Mouse (Mus musculus) bone marrow macrophage, adult 2 months (primary cell): Measurements from ENCODE around the gene Arhgef40. TPM values are rescaled to one million over a fixed set of nuclear protein-coding genes. Genes with fewer than 3 reads are reported as not detected.

Experiments
- H3K27ac ChIP-seq: 2 replicates; pipeline ENCODE4 v1.5.1; 2012; ENCODE audit warnings: low read depth, low read length; ENCODE audit not compliant: insufficient read depth
- H3K4me1 ChIP-seq: 2 replicates; pipeline ENCODE4 v1.6.1; 2012; ENCODE audit warnings: low read length; ENCODE audit not compliant: control insufficient read depth, insufficient read depth
- H3K4me3 ChIP-seq: 2 replicates; pipeline ENCODE4 v1.5.1; 2012; ENCODE audit warnings: mild to moderate bottlenecking, low read length, moderate library complexity; ENCODE audit not compliant: insufficient read depth
- CTCF ChIP-seq: IDR thresholded peaks from 2 replicates; pipeline ENCODE4 v1.5.1; 2012; ENCODE audit warnings: low read depth, mild to moderate bottlenecking, low read length, moderate library complexity
- POLR2A ChIP-seq: IDR thresholded peaks from 2 replicates; pipeline ENCODE4 v1.6.1; 2012; ENCODE audit warnings: mild to moderate bottlenecking, low read depth, low read length, borderline replicate concordance
- polyA plus RNA-seq: library from polyadenylated mRNA; stranded (reverse); fragments of >200 nt; gene quantifications from 2 replicates; pipeline ENCODE4 v1.2.4, GENCODE M21; 2012; ENCODE audit not compliant: missing spikeins, insufficient read depth, insufficient read length

Arhgef40 gene
- polyA plus RNA-seq, 1 experiment = 4.3 TPM

DNA sequence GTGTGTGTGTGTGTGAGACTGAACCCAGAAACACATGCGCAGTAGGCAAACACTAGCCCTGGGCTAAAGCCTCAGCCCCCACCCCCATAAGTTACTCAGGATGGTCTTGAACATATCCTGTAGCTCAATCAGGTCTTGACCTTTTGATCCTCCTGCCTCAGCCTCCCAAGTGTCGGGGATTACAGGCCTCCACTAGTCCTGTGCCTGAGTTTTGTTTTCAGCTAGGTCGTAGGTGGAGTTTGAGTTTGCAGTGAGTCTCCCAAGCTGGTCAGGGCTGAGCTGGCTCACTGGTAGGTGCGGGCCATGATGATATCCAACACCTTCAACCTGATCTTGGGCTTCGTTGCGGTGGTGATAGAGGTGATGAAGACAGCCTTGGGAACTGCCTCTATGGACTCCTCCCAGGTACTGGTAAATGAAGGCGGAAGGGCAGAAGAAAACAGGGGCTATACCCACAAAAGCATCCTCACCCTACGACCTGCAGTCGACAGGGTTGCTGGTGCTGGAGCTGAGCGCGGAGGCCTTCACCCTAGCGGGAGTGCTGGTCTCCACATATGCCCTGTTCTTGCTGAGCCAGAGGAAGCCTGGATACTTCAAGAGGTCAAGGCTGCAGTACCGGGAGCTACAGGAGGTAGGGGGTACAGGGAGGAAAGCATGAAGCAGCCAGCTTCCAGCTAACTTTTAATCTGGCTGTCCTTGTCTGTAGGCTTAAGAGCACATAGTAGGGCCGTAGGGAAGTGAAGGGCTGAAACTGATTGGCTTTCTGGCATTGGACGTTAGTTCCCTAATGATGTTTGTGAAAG lies 33.9 kb downstream of the Arhgef40 start:
- Histone ChIP-seq H3K4me3 (peak overlapping the region; percentile 85), H3K4me1 (peaks cover 43% of the 10 kb centered on the region), H3K27ac (no peak overlapping the region; the same call in 1 of the 2 replicates)
- 0 out of 2 replicates have a peak, but pooled peaks have one; percentile 2 for TF ChIP-seq POLR2A
- TF ChIP-seq CTCF = no peak

DNA sequence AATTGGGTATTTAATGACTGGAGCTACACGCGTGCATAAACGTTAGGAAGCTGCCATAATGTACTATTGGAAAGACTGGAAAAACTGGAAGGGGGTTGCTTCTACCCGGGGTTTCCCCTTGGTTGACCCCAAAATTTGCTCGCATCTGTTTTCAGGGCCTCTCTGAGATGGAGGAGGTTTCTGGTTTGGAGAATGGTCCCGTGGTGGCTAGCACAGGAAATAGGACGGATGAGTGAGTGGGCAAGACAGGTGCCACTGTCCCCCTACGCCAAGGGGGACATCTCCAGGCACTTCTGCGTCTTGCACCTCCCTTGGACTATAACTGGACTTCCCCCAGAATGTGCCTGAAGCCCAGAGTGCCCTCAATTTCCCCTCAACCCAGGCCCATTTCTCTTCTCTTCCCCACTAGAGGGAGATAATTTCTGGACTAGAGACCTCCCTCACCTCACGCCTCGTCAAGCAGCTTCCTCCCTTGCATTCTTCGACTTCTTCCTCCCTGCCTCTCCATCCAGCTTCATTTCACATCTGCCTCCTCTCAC lies 34.6 kb downstream of the Arhgef40 start:
- TF ChIP-seq POLR2A = no peak
- peak; percentile 31; the same call in 1 of the 2 replicates for TF ChIP-seq CTCF
- peaks cover 46% of the 10 kb centered on the region for H3K4me1 ChIP-seq

DNA sequence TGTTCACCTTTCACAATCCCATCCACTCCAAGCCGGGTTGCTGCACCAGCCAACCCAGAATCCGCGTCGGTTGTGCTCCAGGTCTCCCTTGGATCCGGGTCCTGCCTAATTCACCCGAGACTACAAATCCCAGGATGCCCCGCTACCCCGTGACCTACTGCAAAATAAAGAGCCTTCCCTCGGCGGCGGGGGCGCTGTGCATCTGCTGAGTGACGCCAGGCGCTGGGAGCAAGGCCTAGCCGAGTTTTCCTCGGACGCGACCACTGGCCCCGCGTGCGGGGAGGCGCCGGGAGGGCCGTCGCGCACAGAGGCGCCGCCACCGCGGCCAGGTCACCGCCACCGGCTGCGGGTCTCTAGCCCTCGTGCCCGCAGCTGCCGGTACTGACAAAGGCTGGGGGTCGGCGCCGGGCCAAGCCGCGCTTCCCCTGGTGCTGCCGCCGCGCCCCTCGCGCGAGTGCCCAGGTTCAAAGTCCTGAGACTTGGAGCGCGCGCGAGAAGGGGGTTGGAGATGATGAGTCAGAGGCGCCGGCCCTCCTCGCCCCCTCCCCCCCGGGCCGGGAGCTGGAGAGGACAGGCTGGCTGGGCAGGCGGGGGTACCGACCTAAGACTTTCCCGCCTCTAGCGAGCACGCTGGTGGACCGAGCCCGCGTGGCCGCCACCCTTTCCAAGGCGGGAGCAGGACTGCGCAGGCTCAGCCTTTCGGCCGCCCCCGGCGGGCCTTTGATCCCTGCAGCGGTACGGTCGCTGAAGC lies 35.2 kb downstream of the Arhgef40 start:
- Histone ChIP-seq H3K4me1 (peaks cover 46% of the 10 kb centered on the region), H3K4me3 (peak overlapping the region; percentile 85), H3K27ac (peak overlapping the region; percentile 93)
- TF ChIP-seq POLR2A (no peak), CTCF (no peak)

More for the DNA sequence above, 34.6 kb downstream of the Arhgef40 start:
- peak overlapping the region; percentile 84 for H3K27ac ChIP-seq
- peak overlapping the region; percentile 85 for H3K4me3 ChIP-seq

DNA sequence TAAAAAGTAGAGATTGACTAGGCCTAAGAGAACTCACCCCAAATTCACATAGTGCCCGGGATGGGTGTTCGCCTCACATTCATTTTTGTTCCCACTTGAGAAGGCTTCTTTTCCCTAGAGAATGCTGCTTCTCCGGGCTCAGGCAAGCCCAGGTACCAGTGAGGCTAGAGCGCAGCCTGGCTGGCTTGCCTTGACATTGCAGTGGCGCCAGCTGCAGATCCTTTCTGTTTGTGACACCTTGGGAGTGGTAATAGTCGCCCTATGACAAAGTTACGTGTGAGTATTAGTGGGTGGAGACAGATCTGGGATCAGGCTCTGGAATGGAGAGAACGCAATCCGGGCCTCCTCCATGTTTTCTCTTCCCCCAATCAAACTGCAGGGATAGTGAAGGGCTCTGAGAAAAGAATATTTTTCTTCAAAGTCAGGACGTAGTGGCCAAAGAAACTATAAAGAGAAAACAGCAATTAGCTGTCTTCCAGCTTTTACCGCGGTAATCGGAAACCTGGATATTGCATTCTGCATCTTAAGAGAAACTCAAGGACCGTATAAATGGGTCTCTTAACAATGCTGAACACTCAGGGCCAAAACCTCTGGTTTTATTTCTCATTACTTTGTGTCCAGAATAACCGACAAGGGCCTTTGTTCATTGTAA lies 36.1 kb downstream of the Arhgef40 start, which contains the start of gene Zfp219:
Gene Zfp219 (minus strand): TSS at position 248 of the 652 bp plus-strand sequence.
- H3K27ac ChIP-seq = peak within 1 kb of the TSS; percentile 93
- TF ChIP-seq CTCF (peak; percentile 20), POLR2A (no peak)
- peaks cover 43% of the 10 kb centered on the region for H3K4me1 ChIP-seq
- peak within 1 kb of the TSS; percentile 85 for H3K4me3 ChIP-seq

DNA sequence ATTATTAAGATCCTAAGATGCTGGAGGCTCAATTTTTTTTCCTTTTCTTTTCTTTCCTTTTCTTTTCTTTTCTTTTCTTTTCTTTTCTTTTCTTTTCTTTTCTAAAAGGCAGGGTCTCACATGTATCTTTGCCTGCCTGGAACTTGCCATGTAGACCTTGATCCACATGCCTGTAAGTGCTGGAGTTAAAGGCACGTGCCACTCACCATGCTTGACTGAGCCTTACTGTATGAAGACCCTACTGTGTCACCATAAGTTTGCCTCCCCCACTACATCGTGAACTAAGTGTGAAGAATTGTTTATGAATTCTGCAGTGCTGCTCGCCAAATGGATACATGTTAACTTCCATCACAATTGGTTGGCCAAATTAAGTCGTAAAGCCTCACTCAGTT lies 36.6 kb downstream of the Arhgef40 start:
- Histone ChIP-seq H3K4me1 (peaks cover 38% of the 10 kb centered on the region), H3K4me3 (no peak overlapping the region), H3K27ac (no peak overlapping the region)
- TF ChIP-seq CTCF (no peak), POLR2A (no peak)

DNA sequence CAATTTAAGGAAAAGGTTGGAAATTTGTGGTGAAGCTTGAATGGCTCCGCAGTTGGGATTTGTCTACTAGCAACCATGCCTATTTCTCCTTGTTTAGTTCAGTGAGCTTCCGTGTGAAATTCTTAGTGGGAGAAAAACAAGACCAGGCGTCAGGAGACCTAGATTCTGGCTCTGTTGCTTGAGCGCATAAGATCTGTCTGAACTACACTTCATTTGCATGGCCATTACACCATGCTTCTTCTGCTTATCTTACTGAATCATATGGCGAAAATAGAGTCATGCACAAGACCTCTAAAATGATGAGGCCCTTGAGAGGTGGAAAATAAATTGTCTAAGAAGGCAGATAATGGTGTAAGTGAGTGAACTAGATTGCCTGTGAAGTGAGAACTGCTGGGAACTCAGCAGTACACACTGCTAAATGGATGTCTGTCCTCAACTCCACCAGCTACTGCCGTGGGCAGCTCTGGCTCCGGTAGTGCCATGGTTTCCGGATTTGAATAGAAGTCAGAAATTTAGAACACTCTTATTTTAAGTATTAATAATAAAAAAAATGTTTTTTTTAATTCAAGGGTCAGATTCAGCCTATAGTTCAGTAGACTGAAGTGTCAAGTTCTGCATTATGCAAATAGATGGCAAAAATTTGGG lies 37.2 kb downstream of the Arhgef40 start:
- Histone ChIP-seq H3K4me3 (no peak overlapping the region), H3K27ac (no peak overlapping the region), H3K4me1 (peaks cover 32% of the 10 kb centered on the region)
- TF ChIP-seq POLR2A = no peak
- TF ChIP-seq CTCF = no peak

DNA sequence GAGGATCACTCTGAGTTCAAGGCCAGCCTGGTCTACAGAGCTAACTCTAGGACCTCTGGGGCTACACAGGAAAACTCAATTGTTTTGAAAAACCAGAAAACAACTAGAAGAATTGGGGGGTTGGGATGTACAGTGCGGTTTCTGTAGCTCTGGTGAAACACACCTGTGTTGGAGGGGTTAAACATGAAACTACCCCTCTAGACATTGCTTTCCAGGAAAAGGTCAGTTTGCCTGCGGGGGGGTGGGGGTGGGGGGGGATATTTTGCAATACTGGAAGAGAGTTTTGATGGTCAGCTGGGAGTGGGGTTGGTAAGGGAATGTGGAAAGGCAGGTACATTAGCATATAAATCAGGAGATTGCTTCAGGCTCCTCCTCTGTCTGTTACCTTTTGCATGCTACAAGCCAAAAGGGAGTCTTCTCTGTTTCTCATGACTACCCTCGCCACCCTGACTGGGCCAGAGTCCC lies 37.8 kb downstream of the Arhgef40 start:
- peak overlapping the region; percentile 55; the same call in 1 of the 2 replicates for H3K27ac ChIP-seq
- peaks cover 28% of the 10 kb centered on the region for H3K4me1 ChIP-seq
- TF ChIP-seq CTCF = no peak
- TF ChIP-seq POLR2A = no peak
- peak overlapping the region; percentile 50; the same call in 1 of the 2 replicates for H3K4me3 ChIP-seq

DNA sequence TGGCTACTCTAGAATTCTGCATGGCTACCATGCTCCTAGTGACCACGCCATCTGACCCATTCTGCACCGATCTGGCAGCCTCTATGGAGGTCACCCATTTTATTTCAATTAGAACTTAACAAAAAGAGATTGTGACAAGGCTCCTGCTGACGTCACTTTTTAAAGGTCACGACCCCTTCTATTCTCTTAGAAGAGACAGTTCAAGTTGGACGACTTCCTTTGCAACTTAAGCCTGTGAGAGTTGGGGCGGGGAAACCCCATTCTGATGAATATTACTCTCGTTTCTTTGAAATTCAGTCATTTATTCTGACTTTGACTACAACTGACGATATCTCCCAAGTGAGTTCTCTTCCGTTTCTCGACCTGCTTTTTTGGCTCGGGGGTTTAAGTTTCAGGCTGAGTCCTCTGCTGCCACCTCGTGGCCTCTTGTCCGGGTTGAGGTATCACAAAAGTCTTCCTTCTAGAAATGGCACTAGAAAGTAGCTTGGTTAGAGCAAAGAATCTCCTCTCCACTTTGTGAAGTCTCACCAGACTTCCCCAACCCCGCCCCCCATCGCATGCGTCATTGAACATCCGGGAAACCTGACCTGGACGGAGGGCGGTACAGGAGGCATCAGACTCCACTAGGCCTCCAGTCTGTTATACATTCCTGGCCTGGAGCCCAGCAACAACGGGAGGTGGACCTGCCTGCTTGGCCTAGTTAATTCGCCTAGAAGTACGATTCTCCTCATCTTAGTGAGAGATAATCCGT lies 38.4 kb downstream of the Arhgef40 start:
- H3K27ac ChIP-seq = peak overlapping the region; percentile 55
- H3K4me3 ChIP-seq = peak overlapping the region; percentile 50
- H3K4me1 ChIP-seq = peaks cover 28% of the 10 kb centered on the region
- peak; percentile 49; the same call in 1 of the 2 replicates for TF ChIP-seq CTCF
- no peak for TF ChIP-seq POLR2A
